Mouse (Mus musculus): ENCODE measurements around the gene Opa3.

GRCm38 (mm10) chr7:19282385-19282784 is 54.3 kb downstream of the Opa3 start, which contains the start of gene Rtn2:
- TF ChIP-seq CTCF (IDR thresholded peaks at IDR 0.05; ENCODE audit: low read depth) (no peak), EP300 (optimal IDR thresholded peaks at IDR 0.05) (no peak)
